Mouse (Mus musculus) embryonic facial prominence, embryonic 15.5 days (tissue): Measurements from ENCODE around the gene Cela3b. TPM values are rescaled to one million over a fixed set of nuclear protein-coding genes. Genes with fewer than 3 reads are reported as not detected.

ENCODE experiments used
- ATAC-seq: fragments of 200-750 bp; cut with Nextera tagmentation; 2 replicates; pipeline ENCODE4 v1.8.0; 2017; ENCODE audit warnings: low read depth, moderate TSS enrichment; ENCODE audit not compliant: insufficient number of reproducible peaks, low FRiP score, low TSS enrichment
- H3K27ac ChIP-seq: fragments of 300-500 bp; sonication (generic); replicated peaks from 2 replicates; pipeline ENCODE4 v1.5.1; 2015; ENCODE audit warnings: mild to moderate bottlenecking, inconsistent platforms
- H3K27me3 ChIP-seq: fragments of 300-500 bp; sonication (generic); 2 replicates; pipeline ENCODE4 v1.6.1; 2015; ENCODE audit warnings: inconsistent platforms
- H3K36me3 ChIP-seq: fragments of 300-500 bp; sonication (generic); 2 replicates; pipeline ENCODE4 v1.6.1; 2015; ENCODE audit warnings: mild to moderate bottlenecking, inconsistent platforms
- H3K4me1 ChIP-seq: fragments of 300-500 bp; sonication (generic); 2 replicates; pipeline ENCODE4 v1.6.1; 2015; ENCODE audit warnings: inconsistent platforms
- H3K4me2 ChIP-seq: fragments of 300-500 bp; sonication (generic); replicated peaks from 2 replicates; pipeline ENCODE4 v1.6.1; 2015; ENCODE audit warnings: mild to moderate bottlenecking, inconsistent platforms
- H3K4me3 ChIP-seq: fragments of 300-500 bp; sonication (generic); replicated peaks from 2 replicates; pipeline ENCODE4 v1.5.1; 2015; ENCODE audit warnings: mild to moderate bottlenecking, inconsistent platforms
- H3K9ac ChIP-seq: fragments of 300-500 bp; sonication (generic); 2 replicates; pipeline ENCODE4 v1.6.1; 2015; ENCODE audit warnings: inconsistent platforms
- H3K9me3 ChIP-seq: fragments of 300-500 bp; sonication (generic); replicated peaks from 2 replicates; pipeline ENCODE4 v1.6.1; 2016; ENCODE audit warnings: inconsistent platforms
- WGBS: fragments of 180-500 bp; shearing (Covaris S2); methylation state at CpG from one replicate; pipeline ENCODE4 v1.1.7; 2015; 5-methylcytosine and 5-hydroxymethylcytosine counted together
- polyA plus RNA-seq: library from polyadenylated mRNA; unstranded; fragments of >200 nt; fragmentation: Nextera tagmentation; extraction: Ambion mirVana; gene quantifications from 2 replicates; pipeline ENCODE4 v1.2.1, GENCODE M21; 2015

The Cela3b gene
- polyA plus RNA-seq, 1 experiment from 2014 or later, result not detected

DNA sequence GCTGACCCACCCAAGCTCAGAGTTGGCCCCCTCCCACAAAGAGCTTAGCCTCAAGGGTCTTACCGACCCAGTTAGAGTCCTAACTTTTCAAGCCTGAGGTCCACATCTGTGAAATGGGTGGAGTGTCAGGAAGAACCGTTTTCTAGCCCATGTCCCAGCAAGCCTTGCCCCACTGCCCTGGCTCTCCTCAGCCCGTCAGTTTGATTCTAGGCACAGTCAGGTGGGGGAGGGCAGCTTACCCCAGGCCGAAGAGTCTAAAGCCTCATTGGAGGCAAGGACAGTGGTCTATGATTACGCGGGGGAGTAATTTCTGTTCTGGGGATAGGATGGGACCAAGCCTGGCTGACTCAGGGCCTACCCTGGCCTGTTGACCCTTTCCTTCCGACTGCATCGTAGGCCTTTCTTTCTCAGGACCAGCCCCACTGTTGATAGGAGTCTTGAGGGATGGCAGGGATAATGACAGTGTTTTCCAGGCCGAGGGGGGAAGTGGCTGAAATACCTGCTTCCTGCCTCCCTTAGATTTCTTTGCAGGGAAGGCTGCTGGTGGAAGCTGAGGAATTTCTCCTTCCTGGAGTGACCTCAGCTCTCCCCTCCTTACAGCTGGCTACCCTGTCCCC, 40.5 kb upstream of the Cela3b start:
- peaks cover 74% of the 10 kb centered on the region for H3K4me1 ChIP-seq
- no peaks in the 10 kb centered on the region for H3K9me3 ChIP-seq
- WGBS, result 41% methylated on average over 9 of the region's 9 CpGs
- peak overlapping the region; percentile 90 for H3K27ac ChIP-seq
- H3K9ac ChIP-seq, result no peak overlapping the region
- peak overlapping the region; percentile 87 for H3K4me3 ChIP-seq
- peak overlapping the region; percentile 65 for H3K4me2 ChIP-seq
- no peaks in the 10 kb centered on the region for H3K36me3 ChIP-seq
- no peak for ATAC-seq
- no peaks in the 10 kb centered on the region for H3K27me3 ChIP-seq

GRCm38 (mm10) chr4:137469845-137470692, 39.7 kb upstream of the Cela3b start:
- H3K27me3 ChIP-seq, result no peaks in the 10 kb centered on the region
- H3K4me2 ChIP-seq, result peak overlapping the region; percentile 65
- peak overlapping the region; percentile 86 for H3K9ac ChIP-seq
- peak overlapping the region; percentile 87 for H3K4me3 ChIP-seq
- H3K36me3 ChIP-seq, result no peaks in the 10 kb centered on the region
- no peak for ATAC-seq
- no peaks in the 10 kb centered on the region for H3K9me3 ChIP-seq
- 30% methylated on average over 15 of the region's 15 CpGs for WGBS
- peak overlapping the region; percentile 90 for H3K27ac ChIP-seq
- H3K4me1 ChIP-seq, result peaks cover 73% of the 10 kb centered on the region

DNA sequence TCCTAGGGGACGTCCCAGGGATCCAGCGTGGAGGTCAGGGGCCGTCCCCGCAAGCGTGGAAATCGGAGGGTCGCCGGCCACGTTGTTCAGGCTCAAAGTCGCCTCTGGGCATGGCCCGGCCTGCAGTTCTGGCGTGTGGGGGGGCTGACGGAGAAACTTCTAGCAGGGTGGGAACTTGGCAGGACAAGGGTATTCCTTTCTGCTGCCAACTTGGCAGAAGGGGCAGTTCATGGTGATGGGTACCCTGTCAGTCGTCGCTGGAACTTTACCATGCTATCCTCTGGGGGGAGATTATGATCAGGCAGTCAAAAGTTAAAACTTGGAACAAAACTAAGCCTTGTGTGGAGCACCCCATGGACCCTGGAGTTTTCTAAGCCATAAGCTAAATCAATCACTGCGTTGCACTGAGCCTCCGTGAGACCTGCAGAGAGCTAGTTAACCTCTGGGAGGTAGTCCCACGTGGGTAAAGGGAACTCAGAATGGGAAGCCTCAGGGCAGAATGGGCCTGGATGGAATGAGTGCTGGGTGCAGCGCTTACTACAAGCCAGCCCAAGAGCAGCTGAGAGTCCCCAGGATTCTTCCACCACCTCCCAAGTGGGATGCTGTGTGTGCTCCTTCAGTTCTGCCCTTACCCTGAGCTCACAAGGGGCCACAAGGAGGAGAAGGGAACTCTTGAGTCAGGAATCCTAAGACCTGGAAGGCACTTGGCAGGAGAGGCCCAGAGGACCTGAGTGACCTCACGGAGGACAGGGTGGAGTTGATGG, 38.9 kb upstream of the Cela3b start:
- H3K27me3 ChIP-seq, result no peaks in the 10 kb centered on the region
- ATAC-seq, result no peak
- peak overlapping the region; percentile 65 for H3K4me2 ChIP-seq
- peaks cover 71% of the 10 kb centered on the region for H3K4me1 ChIP-seq
- peak overlapping the region; percentile 86 for H3K9ac ChIP-seq
- H3K27ac ChIP-seq, result peak overlapping the region; percentile 90
- H3K36me3 ChIP-seq, result no peaks in the 10 kb centered on the region
- no peaks in the 10 kb centered on the region for H3K9me3 ChIP-seq
- WGBS, result 3% methylated on average over 20 of the region's 20 CpGs
- peak overlapping the region; percentile 87 for H3K4me3 ChIP-seq

DNA sequence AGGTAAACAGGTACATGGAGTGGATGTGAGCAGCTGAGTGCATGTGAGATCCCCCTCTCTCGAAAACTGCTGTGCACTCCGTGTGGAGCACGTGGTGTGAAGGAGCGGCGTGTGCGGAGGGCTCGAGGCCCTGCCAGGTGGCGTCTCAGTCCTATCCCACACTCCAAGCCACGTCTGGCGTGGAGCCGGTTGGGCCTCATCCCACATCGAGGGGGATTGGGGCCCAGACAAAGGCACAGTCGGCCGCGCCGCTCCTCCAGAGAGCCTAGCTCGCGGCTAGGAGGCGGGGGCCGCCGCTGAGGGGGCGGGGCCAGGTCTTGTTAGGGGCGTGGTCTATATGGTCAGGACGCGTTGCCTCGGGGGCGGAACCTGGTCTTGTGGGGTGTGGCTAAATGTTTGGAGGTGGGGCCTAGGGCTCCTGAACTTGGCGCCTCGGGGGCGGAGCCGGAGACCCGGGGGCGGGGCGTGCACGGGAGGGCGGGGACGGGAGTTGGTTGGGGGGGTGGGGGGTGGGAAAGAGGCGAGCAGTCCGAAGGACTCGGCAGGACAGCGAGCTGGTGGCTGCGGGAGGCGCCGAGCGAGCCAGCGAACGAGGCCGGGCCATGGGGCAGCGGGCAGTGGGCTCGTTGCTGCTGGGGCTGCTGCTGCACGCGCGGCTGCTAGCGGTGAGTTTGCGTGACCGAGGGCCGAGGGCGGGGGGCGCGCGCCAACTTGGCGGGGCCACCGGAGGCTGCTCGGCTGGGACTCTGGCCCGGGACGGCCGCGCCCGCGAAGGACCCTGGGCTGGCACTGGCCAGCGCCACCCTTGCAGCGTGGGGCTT, 38.1 kb upstream of the Cela3b start, which contains the start of gene Hspg2:
Hspg2 (plus strand) TSS at position 510 of the 821 bp plus-strand sequence.
- peak within 1 kb of the TSS; percentile 87 for H3K4me3 ChIP-seq
- H3K4me2 ChIP-seq, result peak within 1 kb of the TSS; percentile 65
- H3K9me3 ChIP-seq, result no peaks in the 10 kb centered on the region
- under 1% methylated on average over 66 of the region's 72 CpGs for WGBS
- H3K36me3 ChIP-seq, result no peaks in the 10 kb centered on the region
- ATAC-seq, result peak; percentile 89
- peak within 1 kb of the TSS; percentile 90 for H3K27ac ChIP-seq
- H3K27me3 ChIP-seq, result no peaks in the 10 kb centered on the region
- peaks cover 71% of the 10 kb centered on the region for H3K4me1 ChIP-seq
- peak within 1 kb of the TSS; percentile 86 for H3K9ac ChIP-seq

- H3K36me3 ChIP-seq, result no peaks in the 10 kb centered on the region
Measured at GRCm38 (mm10) chr4:137467525-137467924, 37.2 kb upstream of the Cela3b start.

DNA sequence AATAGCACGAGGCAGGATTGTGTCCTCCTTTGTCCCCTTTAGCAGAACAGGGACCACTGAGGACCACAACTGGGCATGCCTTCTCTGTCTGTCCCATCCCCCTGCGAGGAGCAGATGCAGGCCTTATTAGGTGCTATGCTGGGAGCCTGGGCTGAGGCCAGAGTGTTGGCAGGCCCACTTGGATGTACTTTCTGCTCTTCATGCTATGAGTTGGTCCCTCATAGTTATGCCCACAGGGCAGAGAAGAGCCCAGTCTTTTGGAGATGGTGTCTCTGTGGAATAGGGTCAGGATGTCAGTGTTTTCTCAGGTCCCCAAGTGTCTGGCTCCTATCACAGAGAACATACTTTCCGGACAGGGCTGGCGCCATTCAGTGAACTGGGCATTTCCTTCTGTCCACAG, 36.7 kb upstream of the Cela3b start:
- Histone ChIP-seq H3K4me2 (no peak overlapping the region), H3K27me3 (no peaks in the 10 kb centered on the region), H3K9ac (no peak overlapping the region), H3K36me3 (no peaks in the 10 kb centered on the region), H3K4me3 (no peak overlapping the region), H3K4me1 (peaks cover 68% of the 10 kb centered on the region), H3K9me3 (no peaks in the 10 kb centered on the region), H3K27ac (peak overlapping the region; percentile 83; the same call in 1 of the 2 replicates)
- 78% methylated on average over 4 of the region's 4 CpGs for WGBS
- no peak for ATAC-seq

More at GRCm38 (mm10) chr4:137467525-137467924, 37.2 kb upstream of the Cela3b start:
- Histone ChIP-seq H3K27me3 (no peaks in the 10 kb centered on the region), H3K4me3 (no peak overlapping the region), H3K9me3 (no peaks in the 10 kb centered on the region), H3K9ac (no peak overlapping the region), H3K4me2 (no peak overlapping the region), H3K27ac (peak overlapping the region; percentile 83), H3K4me1 (peaks cover 68% of the 10 kb centered on the region)
- 76% methylated on average over 2 of the region's 2 CpGs for WGBS
- ATAC-seq, result no peak

GRCm38 (mm10) chr4:137465125-137465787, 34.9 kb upstream of the Cela3b start:
- Histone ChIP-seq H3K36me3 (no peaks in the 10 kb centered on the region), H3K4me3 (no peak overlapping the region), H3K27me3 (no peaks in the 10 kb centered on the region), H3K4me2 (no peak overlapping the region), H3K27ac (peak overlapping the region; percentile 65), H3K9ac (no peak overlapping the region), H3K9me3 (no peaks in the 10 kb centered on the region), H3K4me1 (peaks cover 58% of the 10 kb centered on the region)
- WGBS, result 52% methylated on average over 13 of the region's 13 CpGs
- no peak for ATAC-seq

- Histone ChIP-seq H3K27ac (no peak overlapping the region), H3K27me3 (no peaks in the 10 kb centered on the region), H3K4me3 (no peak overlapping the region), H3K36me3 (no peaks in the 10 kb centered on the region), H3K9me3 (no peaks in the 10 kb centered on the region), H3K9ac (no peak overlapping the region), H3K4me2 (no peak overlapping the region), H3K4me1 (peaks cover 40% of the 10 kb centered on the region)
- ATAC-seq, result no peak
- WGBS, result 77% methylated on average over 16 of the region's 16 CpGs
Measured at GRCm38 (mm10) chr4:137461981-137462690, 31.8 kb upstream of the Cela3b start.

DNA sequence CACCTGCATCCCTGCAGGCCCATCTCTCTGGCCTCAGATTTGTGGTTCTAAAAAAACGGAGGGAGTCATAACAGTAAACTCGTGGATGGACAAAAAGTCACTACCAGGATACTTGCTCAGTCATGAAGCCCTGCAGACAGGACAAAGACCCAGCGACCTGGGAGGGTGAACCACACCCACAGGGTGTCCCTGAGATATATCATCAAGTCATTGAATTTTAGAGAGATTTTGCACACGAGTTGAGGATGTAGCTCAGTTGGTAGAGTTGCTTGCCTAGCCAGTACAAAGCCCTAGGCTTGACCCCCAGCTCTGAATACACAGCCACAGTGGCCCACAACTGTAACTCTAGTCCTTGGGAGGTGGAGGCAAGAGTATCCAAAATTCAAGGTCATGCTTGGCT, 30.9 kb upstream of the Cela3b start:
- H3K9ac ChIP-seq, result no peak overlapping the region
- H3K4me1 ChIP-seq, result peaks cover 36% of the 10 kb centered on the region
- no peaks in the 10 kb centered on the region for H3K36me3 ChIP-seq
- no peak overlapping the region for H3K4me3 ChIP-seq
- ATAC-seq, result no peak
- no peaks in the 10 kb centered on the region for H3K9me3 ChIP-seq
- no peaks in the 10 kb centered on the region for H3K27me3 ChIP-seq
- H3K4me2 ChIP-seq, result no peak overlapping the region
- peak overlapping the region; percentile 68 for H3K27ac ChIP-seq
- 72% methylated on average over 4 of the region's 4 CpGs for WGBS

GRCm38 (mm10) chr4:137460676-137461075, 30.3 kb upstream of the Cela3b start:
- H3K27ac ChIP-seq, result peak overlapping the region; percentile 68
- H3K9ac ChIP-seq, result no peak overlapping the region
- no peaks in the 10 kb centered on the region for H3K9me3 ChIP-seq
- ATAC-seq, result no peak
- peaks cover 36% of the 10 kb centered on the region for H3K4me1 ChIP-seq
- no peak overlapping the region for H3K4me2 ChIP-seq
- no peaks in the 10 kb centered on the region for H3K27me3 ChIP-seq
- H3K4me3 ChIP-seq, result no peak overlapping the region
- 66% methylated on average over 14 of the region's 14 CpGs for WGBS
- no peaks in the 10 kb centered on the region for H3K36me3 ChIP-seq
